Comparison of ENCODE assay signal across 7 mouse cellular contexts in the genomic region with DNA sequence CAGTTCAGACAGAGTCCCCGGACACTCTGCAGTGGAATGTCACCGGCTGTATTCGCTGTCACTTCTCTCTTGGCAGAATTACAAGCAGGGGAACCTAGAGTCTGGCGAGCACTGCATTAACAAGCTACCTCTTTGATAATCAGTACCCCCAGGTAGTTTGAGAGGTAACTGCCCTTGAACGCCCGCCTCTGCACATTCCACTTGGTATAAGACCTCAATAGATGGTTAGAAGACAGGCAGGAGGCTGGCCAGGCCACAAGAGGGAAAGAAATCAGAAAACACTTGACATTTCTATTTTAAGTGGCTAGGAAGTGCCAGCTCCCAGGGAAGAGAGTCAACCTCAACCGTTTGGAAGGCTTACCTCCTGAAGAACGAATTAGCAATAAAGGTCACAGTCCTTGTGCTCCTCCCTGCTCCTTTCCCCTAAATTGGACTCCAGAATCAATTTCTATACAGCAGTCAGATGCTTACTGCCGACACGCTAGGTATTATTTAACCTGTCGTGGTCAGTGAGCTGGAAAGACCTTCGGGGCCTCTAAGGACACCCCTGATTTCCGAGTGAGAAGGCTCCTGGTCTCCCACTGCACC. TPM values are rescaled to one million over a fixed set of nuclear protein-coding genes. Genes with fewer than 3 reads are reported as not detected.
DNase-seq lines count a peak whose midpoint lies in the region; ATAC-seq and TF ChIP-seq lines count a peak whose summit lies in the region.

No protein-coding gene starts in this region.

- peak overlapping the region; percentile 80 for H3K4me2 ChIP-seq in embryonic facial prominence, embryonic 12.5 days (replicated peaks)
- peak overlapping the region; percentile 79 for H3K4me2 ChIP-seq in limb, embryonic 12.5 days
- peak overlapping the region; percentile 81 for H3K4me2 ChIP-seq in midbrain, postnatal 0 days (ENCODE audit: low read depth, low read length, poor library complexity, severe bottlenecking)

- 40% methylated on average over 13 of the region's 13 CpGs for WGBS in embryonic facial prominence, embryonic 12.5 days
- WGBS in limb, embryonic 12.5 days = 47% methylated on average over 13 of the region's 13 CpGs
- WGBS in midbrain, postnatal 0 days = 31% methylated on average over 13 of the region's 13 CpGs

- ATAC-seq in embryonic facial prominence, embryonic 12.5 days (ENCODE audit: insufficient number of reproducible peaks, insufficient read depth, low FRiP score, low TSS enrichment) = no peak
- ATAC-seq in limb, embryonic 12.5 days (ENCODE audit: insufficient number of reproducible peaks, insufficient read depth, low FRiP score, low TSS enrichment, low read depth) = no peak
- no peak for ATAC-seq in midbrain, postnatal 0 days (ENCODE audit: low FRiP score)

- no peaks in the 10 kb centered on the region for H3K27me3 ChIP-seq in embryonic facial prominence, embryonic 12.5 days
- H3K27me3 ChIP-seq in limb, embryonic 12.5 days = no peaks in the 10 kb centered on the region
- H3K27me3 ChIP-seq in midbrain, postnatal 0 days (ENCODE audit: insufficient read depth, low read length) = no peaks in the 10 kb centered on the region

- no peaks in the 10 kb centered on the region for H3K9me3 ChIP-seq in embryonic facial prominence, embryonic 12.5 days
- H3K9me3 ChIP-seq in limb, embryonic 12.5 days = no peaks in the 10 kb centered on the region
- no peaks in the 10 kb centered on the region for H3K9me3 ChIP-seq in midbrain, postnatal 0 days (ENCODE audit: low read length)

- H3K9ac ChIP-seq in embryonic facial prominence, embryonic 12.5 days = peak overlapping the region; percentile 85
- H3K9ac ChIP-seq in limb, embryonic 12.5 days (replicated peaks) = peak overlapping the region; percentile 92
- H3K9ac ChIP-seq in midbrain, postnatal 0 days (replicated peaks; ENCODE audit: low read length, poor library complexity, severe bottlenecking) = peak overlapping the region; percentile 90

- H3K36me3 ChIP-seq in embryonic facial prominence, embryonic 12.5 days = no peaks in the 10 kb centered on the region
- H3K36me3 ChIP-seq in limb, embryonic 12.5 days = no peaks in the 10 kb centered on the region; the same call in 1 of the 2 replicates
- H3K36me3 ChIP-seq in midbrain, postnatal 0 days (ENCODE audit: insufficient read depth, low read length) = no peaks in the 10 kb centered on the region

- H3K4me1 ChIP-seq in embryonic facial prominence, embryonic 12.5 days = peaks cover 14% of the 10 kb centered on the region
- peaks cover 8% of the 10 kb centered on the region for H3K4me1 ChIP-seq in limb, embryonic 12.5 days (replicated peaks)
- peaks cover 8% of the 10 kb centered on the region; the same call in 1 of the 2 replicates for H3K4me1 ChIP-seq in midbrain, postnatal 0 days (ENCODE audit: insufficient read depth, low read length)

- TF ChIP-seq CTCF in midbrain, postnatal 0 days (IDR thresholded peaks at IDR 0.05) = no peak

- peak overlapping the region; percentile 88 for H3K27ac ChIP-seq in embryonic facial prominence, embryonic 12.5 days
- H3K27ac ChIP-seq in limb, embryonic 12.5 days = peak overlapping the region; percentile 92
- peak overlapping the region; percentile 81; the same call in 1 of the 2 replicates for H3K27ac ChIP-seq in midbrain, postnatal 0 days (ENCODE audit: low read depth, low read length)

- H3K4me3 ChIP-seq in embryonic facial prominence, embryonic 12.5 days = peak overlapping the region; percentile 66
- H3K4me3 ChIP-seq in limb, embryonic 12.5 days (replicated peaks) = peak overlapping the region; percentile 79
- H3K4me3 ChIP-seq in midbrain, postnatal 0 days (ENCODE audit: low read depth, low read length) = peak overlapping the region; percentile 84

- peak; percentile 49 for DNase-seq in Muller cell, postnatal 12 days (ENCODE audit: inconsistent ontology term)
- DNase-seq in heart, postnatal 4 days = peak; percentile 55
- DNase-seq in midbrain, postnatal 0 days (ENCODE audit: low spot score) = no peak
- no peak for DNase-seq in frontal cortex, postnatal 14 days (ENCODE audit: low spot score in 2 of 2)
- no peak for DNase-seq in frontal cortex, postnatal 36 days (ENCODE audit: low spot score in 2 of 2)

RNA-seq across cellular contexts. Expression of gene Tmem94, which starts 1.2 kb away (rescaled TPM):
- polyA plus RNA-seq in embryonic facial prominence, embryonic 12.5 days (2016; fragmentation: Nextera tagmentation; extraction: Ambion mirVana) = 29.6 and 30.0 TPM in 2 replicates
- total RNA-seq in heart, postnatal 4 days (2021) = 100 to 1,000 TPM; 103 to 108 TPM
- polyA plus RNA-seq in limb, embryonic 12.5 days (2016; fragmentation: Nextera tagmentation; extraction: Ambion mirVana) = 26.5 and 31.9 TPM in 2 replicates
- 26.5 and 32.7 TPM in 2 replicates for total RNA-seq in midbrain, postnatal 0 days (2014; rRNA removed)
- polyA plus RNA-seq in midbrain, postnatal 0 days (2015; fragmentation: Nextera tagmentation; extraction: Ambion mirVana) = 14.6 and 15.9 TPM in 2 replicates

RNA-seq across cellular contexts. Expression of gene Caskin2, which starts 47.0 kb away (rescaled TPM):
- 17.5 TPM in 2 replicates for polyA plus RNA-seq in embryonic facial prominence, embryonic 12.5 days (2016; fragmentation: Nextera tagmentation; extraction: Ambion mirVana)
- 10 to 100 TPM; 51.7 to 58.8 TPM for total RNA-seq in heart, postnatal 4 days (2021)
- 14.9 and 16.2 TPM in 2 replicates for polyA plus RNA-seq in limb, embryonic 12.5 days (2016; fragmentation: Nextera tagmentation; extraction: Ambion mirVana)
- 18.5 and 27.9 TPM in 2 replicates for total RNA-seq in midbrain, postnatal 0 days (2014; rRNA removed)
- polyA plus RNA-seq in midbrain, postnatal 0 days (2015; fragmentation: Nextera tagmentation; extraction: Ambion mirVana) = 7.2 and 8.3 TPM in 2 replicates

RNA-seq across cellular contexts. Expression of gene Tsen54, which starts 48.1 kb away (rescaled TPM):
- polyA plus RNA-seq in embryonic facial prominence, embryonic 12.5 days (2016; fragmentation: Nextera tagmentation; extraction: Ambion mirVana) = 36.3 and 36.7 TPM in 2 replicates
- total RNA-seq in heart, postnatal 4 days (2021) = 10 to 100 TPM; 13.0 to 14.2 TPM
- polyA plus RNA-seq in limb, embryonic 12.5 days (2016; fragmentation: Nextera tagmentation; extraction: Ambion mirVana) = 33.2 and 36.1 TPM in 2 replicates
- total RNA-seq in midbrain, postnatal 0 days (2014; rRNA removed) = 25.0 and 27.7 TPM in 2 replicates
- 14.8 and 15.5 TPM in 2 replicates for polyA plus RNA-seq in midbrain, postnatal 0 days (2015; fragmentation: Nextera tagmentation; extraction: Ambion mirVana)

RNA-seq across cellular contexts. Expression of gene Llgl2, which starts 57.4 kb away (rescaled TPM):
- polyA plus RNA-seq in embryonic facial prominence, embryonic 12.5 days (2016; fragmentation: Nextera tagmentation; extraction: Ambion mirVana) = 7.6 and 8.8 TPM in 2 replicates
- 10 to 100 TPM; 20.0 to 21.2 TPM for total RNA-seq in heart, postnatal 4 days (2021)
- 5.2 and 6.3 TPM in 2 replicates for polyA plus RNA-seq in limb, embryonic 12.5 days (2016; fragmentation: Nextera tagmentation; extraction: Ambion mirVana)
- 0.99 and 1.0 TPM in 2 replicates for total RNA-seq in midbrain, postnatal 0 days (2014; rRNA removed)
- polyA plus RNA-seq in midbrain, postnatal 0 days (2015; fragmentation: Nextera tagmentation; extraction: Ambion mirVana) = 0.51 and 0.81 TPM in 2 replicates

RNA-seq across cellular contexts. Expression of gene Grb2, which starts 58.1 kb away (rescaled TPM):
- polyA plus RNA-seq in embryonic facial prominence, embryonic 12.5 days (2016; fragmentation: Nextera tagmentation; extraction: Ambion mirVana) = 115 and 118 TPM in 2 replicates
- 100 to 1,000 TPM; 119 to 134 TPM for total RNA-seq in heart, postnatal 4 days (2021)
- 109 and 114 TPM in 2 replicates for polyA plus RNA-seq in limb, embryonic 12.5 days (2016; fragmentation: Nextera tagmentation; extraction: Ambion mirVana)
- 85.8 and 87.0 TPM in 2 replicates for total RNA-seq in midbrain, postnatal 0 days (2014; rRNA removed)
- polyA plus RNA-seq in midbrain, postnatal 0 days (2015; fragmentation: Nextera tagmentation; extraction: Ambion mirVana) = 153 and 158 TPM in 2 replicates

Comparison
In these comparisons a context has a peak if more than half of its experiments do, and no peak if none do; other contexts are left out.
1. DNase-seq: peak in Muller cell, postnatal 12 days (single experiment) and heart, postnatal 4 days (single experiment); none in midbrain, postnatal 0 days (single experiment), frontal cortex, postnatal 14 days (0 of 2) and frontal cortex, postnatal 36 days (0 of 2).
2. Peak in every context shown above with its lines, with median percentiles within 50 percentile points of each other: H3K27ac ChIP-seq, H3K4me2 ChIP-seq, H3K4me3 ChIP-seq and H3K9ac ChIP-seq.